Mouse (Mus musculus) heart, adult 18-20 months (tissue): ENCODE measurements at regions not wholly inside any gene's neighbourhood (a gene's known extent, or its start where the extent isn't known, plus 50 kb on each side); places are given as distances from the start of the nearest gene placed in this dataset.

ENCODE experiments used
- DNase-seq, 2 experiments: peaks; one replicate each; pipeline ENCODE4 v3.0.0; 2021 to 2022; ENCODE audit warnings: mixed read lengths in 1 of 2

DNA sequence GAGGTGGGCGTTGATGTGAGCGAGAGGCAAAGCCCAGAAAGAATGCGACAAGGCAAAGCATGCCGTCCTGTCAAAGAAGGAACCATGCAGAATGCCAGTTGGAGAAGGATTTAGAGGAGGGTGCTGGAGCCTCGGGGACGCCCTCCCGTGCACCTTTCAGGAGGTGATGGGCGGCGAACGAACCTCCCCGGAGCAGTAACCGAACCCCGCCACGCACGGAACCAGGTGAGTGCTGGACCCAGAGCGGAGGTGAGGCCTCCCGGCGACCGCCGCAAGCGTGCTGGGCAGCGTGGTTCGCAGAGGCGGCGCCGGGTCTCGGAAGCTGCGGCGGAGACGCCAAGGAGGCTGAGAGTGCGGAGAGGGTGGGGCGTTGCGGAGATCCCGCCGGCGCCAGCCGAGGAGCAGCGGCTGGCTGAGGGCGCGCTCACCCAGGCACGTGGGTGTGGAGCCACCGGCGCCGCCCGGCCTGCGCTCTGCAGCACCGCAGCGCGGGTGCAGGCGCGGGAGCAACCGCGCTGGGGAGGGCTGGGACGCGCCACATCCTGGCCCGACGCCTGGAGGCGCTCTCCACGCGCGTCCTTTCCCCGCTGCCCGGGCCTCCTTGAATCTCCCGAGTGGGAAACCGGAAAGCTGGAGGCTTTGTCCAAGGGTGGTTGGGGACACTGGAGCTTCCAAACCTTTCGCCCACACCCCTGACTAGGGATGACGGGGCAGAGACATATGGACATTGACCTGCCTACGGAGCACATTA lies 178.3 kb upstream of the Topaz1 start:
- DNase-seq: no peak

- DNase-seq: no peak
Measured at GRCm38 (mm10) chr9:122569511-122570455, 177.4 kb upstream of the Topaz1 start.

- DNase-seq: no peak
Measured at GRCm38 (mm10) chr9:122571001-122571400, 176.1 kb upstream of the Topaz1 start.

- no peak for DNase-seq
Measured at GRCm38 (mm10) chr9:122571402-122572059, 175.6 kb upstream of the Topaz1 start.

DNA sequence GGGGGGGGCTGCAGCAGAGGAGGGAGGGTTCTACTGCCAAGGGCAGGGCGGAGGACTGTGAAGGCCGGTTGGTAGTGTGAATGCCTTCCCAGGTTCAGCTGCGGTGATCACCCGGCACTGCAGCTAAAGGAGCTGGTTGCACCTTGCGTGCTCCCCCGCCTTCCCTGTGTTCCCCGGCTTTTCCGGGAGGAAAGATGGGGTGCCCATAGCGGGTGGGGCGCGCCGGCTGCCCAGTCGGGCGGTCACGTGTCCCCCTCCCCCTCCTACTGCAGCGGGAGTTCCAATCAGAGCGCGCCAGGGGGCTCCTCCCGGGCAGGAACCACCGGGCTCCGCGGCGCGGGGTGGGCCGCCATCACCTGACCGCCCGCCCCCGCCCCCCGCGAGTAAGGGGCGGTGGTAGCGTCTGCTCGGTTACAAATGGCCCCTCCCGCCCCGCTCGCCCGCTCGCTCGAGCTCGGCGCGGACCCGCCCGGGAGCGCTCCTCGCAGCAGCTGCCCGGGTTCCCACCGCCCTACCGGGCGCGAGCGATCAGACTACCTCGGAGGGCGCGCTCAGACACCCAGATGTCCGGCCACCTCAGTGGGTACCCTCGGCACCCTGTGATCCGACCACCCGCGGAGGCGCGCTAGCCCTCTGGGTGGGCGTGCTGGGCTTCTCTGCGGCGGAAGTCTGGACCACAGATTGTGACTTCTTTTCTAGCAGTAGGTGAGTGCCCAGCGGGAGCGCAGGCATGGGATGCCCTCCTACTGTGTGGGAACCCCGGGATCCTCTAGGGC lies 174.9 kb upstream of the Topaz1 start:
- DNase-seq: peak; percentile 22 to 26

DNA sequence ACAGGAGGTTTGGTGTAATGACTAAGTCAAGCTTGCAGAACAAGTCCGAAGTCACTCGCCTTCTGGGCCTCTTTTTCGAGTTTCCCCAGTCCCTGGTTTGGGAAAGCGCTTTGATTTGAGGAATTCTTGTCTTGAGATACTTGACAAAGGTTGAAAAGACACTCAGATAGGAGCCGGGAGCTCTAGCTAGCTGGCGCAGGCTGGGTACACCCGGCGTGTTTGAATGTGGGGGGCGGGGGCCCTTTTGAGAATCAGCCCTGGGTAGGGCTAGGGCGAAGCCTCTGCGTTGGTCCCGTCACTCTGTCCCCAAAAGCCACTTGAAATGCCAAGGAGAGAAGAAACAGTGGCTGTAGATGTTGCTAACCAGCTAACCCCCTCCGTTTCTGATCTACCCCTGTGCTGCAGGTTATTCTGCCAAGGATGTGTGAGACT lies 174.3 kb upstream of the Topaz1 start:
- no peak for DNase-seq

GRCm38 (mm10) chr9:122585228-122585627 lies 161.9 kb upstream of the Topaz1 start:
- DNase-seq: no peak

DNA sequence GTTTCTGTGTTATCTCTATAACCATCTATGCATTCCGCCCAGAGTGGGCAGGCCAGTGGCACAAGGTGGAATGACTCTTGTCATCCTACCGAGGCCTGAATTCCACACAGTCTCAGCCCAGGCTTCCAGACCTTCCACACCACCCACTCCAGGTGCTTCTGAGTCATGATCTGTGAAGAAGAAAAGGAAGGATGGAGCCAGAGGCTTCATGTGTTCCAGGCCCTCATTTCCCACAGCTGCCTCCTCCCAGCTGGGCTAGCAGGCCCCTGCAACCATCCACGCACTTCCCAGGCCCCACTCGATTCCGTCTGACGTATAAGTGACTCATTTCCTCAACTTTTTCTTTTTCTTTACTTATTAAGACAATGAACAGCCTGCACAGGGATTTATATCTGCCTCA lies 160.7 kb upstream of the Topaz1 start:
- DNase-seq: no peak

DNA sequence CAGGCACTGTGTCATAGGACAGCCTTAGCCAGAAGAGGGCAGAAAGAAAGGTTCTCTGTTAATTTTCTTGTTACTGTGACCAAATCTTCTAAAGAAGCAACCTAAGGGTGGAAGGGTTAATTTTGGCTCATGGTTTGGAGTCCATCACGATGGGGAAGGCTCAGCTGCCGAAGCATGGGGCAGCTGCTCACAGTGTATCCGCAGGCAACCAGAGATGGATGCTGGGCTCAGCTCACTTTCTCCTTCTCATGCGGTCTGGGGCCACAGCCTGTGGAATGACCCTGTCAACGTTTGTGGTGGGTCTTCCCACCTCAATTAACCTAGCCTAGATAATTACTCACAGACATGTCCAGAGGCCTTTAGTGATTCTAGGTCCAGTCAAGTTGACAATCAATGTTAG lies 160.2 kb upstream of the Topaz1 start:
- no peak for DNase-seq

DNA sequence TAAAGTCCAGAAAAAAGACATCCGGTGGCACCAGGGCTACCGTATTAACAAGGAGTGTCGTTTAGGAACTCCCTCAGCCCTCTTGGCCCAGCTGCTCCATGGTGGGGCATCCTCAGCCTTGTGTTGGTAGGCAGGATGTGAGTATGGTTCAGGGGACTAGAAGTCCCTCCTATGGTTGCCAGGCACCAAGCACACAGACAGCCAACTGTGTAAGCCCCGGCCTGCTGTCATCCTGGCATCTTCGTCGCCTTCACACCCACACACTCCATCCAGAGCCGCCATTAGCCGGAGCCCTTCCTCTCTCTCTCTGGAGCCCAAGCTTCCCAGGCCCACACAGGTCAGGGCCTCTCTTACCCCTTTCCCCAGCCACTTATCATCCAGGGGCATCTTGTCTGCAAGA lies 158.9 kb upstream of the Topaz1 start:
- no peak for DNase-seq

GRCm38 (mm10) chr9:122592820-122593615 lies 154.1 kb upstream of the Topaz1 start:
- DNase-seq: no peak

DNA sequence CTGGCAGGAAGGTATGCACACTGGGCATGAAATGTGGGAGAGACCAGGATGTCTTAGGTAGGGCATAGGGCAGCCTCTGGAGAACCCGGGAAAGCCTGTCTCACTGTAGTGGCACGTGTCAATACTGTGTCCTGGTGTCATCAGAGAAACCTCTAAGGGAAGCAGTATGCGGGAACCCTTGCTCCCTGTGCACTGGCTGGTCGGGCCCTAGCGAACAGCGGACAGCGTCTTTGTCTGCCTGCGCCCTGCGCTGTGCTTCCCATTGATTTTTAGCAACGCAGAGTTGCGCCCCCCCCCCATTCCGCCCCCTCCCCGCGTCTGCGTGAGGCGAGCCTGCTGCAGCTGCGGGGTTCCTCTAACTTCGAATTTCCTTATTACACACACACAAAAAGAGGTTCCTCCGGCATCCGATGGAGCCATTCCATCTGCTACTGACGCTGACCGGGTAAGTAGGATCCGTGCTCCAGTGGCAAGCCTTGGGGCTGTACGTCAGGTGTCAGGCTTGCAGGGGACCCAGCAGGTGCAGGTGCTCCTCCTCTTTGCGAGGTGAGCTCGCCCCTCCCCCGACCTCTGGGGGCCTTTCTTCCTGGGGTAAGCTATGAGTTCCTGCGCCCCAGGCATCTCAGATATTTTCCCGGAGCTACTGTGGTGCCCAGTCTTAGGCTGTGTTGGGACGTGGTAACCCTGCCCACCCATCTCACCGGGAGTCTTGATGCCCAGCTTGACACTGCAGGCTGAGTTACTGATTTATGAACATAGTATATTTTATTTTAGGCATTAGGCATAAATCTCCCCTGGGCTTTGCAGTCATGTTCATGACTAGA lies 151.8 kb upstream of the Topaz1 start:
- DNase-seq: no peak

DNA sequence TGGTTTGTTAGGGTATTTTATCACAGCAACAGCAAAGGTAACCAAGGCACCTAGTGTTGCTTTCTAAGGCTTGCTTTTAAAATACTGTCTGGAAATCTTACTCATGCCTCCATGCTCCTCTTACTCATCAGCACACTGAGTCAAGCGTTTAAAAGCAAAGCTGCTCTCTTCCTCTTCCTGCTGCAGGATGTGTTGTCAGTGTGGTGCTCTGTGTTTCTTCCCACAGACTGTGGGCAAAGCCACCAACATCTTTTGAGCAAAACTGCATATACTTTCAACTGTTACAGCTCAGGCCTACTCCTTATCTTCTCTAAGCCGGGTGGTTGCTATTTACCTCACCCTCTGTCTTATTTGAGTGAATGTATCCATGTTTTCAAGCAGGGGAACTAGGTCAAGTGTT lies 144.0 kb upstream of the Topaz1 start:
- DNase-seq: no peak

- no peak for DNase-seq
Measured at GRCm38 (mm10) chr9:122609616-122610015, 137.5 kb upstream of the Topaz1 start.

GRCm38 (mm10) chr9:122610918-122611317 lies 136.2 kb upstream of the Topaz1 start:
- no peak for DNase-seq

- no peak for DNase-seq
Measured at GRCm38 (mm10) chr9:122614579-122615252, 132.4 kb upstream of the Topaz1 start.

DNA sequence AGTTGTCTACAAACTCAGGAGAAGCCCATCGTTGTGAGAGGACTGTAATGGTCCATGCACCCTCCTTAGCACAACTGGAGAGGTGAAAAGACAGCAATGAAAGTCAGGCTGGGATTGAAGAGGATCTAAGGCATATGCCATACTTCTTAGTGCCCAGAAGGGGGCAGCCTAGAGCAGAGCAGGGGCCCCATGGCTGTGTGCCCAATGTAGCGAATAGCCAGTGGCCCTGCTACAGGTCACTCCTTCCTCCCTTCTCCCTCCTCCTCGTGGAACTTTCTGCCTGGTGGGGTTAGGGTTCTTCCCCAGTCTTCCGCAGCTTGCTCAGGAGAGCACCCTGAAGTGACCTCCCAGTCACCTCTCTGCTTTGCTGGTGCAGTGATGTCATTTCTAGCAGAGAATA lies 131.8 kb upstream of the Topaz1 start:
- DNase-seq: peak; percentile 8 to 27

- no peak for DNase-seq
Measured at GRCm38 (mm10) chr9:122617793-122618192, 129.4 kb upstream of the Topaz1 start.

DNA sequence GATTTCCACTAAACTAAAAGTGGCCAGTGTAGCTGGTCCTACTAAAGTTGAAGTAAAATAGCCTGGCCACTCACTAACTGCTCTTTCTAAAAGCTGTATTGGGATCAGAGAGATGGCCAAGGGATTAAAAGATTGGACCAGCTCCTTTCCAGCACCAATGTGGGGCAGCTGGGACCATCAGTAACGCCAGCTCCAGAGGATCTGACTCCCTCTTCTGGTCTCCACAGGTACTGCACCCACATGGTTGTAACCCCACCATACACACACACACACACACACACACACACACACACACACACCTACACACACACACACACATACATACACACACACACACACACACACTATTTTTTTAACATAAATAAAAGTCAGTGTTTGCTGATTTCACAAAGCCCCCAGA lies 122.1 kb upstream of the Topaz1 start:
- no peak for DNase-seq

DNA sequence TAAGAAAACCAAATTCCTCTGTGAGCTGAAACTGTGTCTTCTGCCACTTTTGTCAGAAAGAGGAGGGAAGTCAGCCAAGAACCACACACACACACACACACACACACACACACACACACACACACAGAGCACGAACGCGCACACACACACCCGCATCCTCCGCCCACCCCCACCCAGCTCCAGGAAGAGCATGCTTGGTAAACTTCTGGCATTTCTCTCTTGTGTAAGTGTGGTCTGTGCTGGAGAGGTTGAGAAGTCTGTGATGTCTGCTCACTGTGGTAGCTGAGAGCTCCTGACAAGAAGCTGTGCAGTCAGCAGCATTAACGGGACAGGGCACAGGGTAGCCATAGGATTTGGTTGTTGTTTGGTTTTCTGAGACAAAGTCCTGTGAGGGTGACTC lies 120.8 kb upstream of the Topaz1 start:
- no peak for DNase-seq
